Mouse (Mus musculus) MEL (cell line): ENCODE results near the gene Ggt1. TPM values are rescaled to one million over a fixed set of nuclear protein-coding genes. Genes with fewer than 3 reads are reported as not detected.

Source experiments
- DNase-seq: peaks from one replicate; pipeline ENCODE4 v3.0.0; 2011; ENCODE audit warnings: low read depth, low spot score
- H3K27ac ChIP-seq: 2 replicates; pipeline ENCODE4 v1.5.1; 2012; ENCODE audit warnings: low read depth, mild to moderate bottlenecking, control low read depth, low read length, moderate library complexity; ENCODE audit not compliant: control insufficient read depth
- H3K27me3 ChIP-seq, 2 experiments: fragments of 150-350 bp in 1 of 2; sonication (generic) in 1 of 2; 2 replicates each; pipeline ENCODE4 v1.6.1; 2012; ENCODE audit warnings: low read length in 2 of 2, mild to moderate bottlenecking in 2 of 2, improper control_type of control experiment in 1 of 2, moderate library complexity in 1 of 2; ENCODE audit not compliant: insufficient read depth in 2 of 2, control insufficient read depth in 1 of 2
- H3K36me3 ChIP-seq, 2 experiments: 2 replicates each; pipeline ENCODE4 v1.6.1; 2012 to 2014; ENCODE audit warnings: low read length in 2 of 2, improper control_type of control experiment in 1 of 2, inconsistent platforms in 1 of 2, mild to moderate bottlenecking in 1 of 2; ENCODE audit not compliant: insufficient read depth in 2 of 2, control insufficient read depth in 1 of 2
- H3K4me1 ChIP-seq, 2 experiments: fragments of 150-350 bp in 1 of 2; sonication (generic) in 1 of 2; 2 replicates each; pipeline ENCODE4 v1.6.1; 2012; ENCODE audit warnings: low read length in 2 of 2, improper control_type of control experiment in 1 of 2, mild to moderate bottlenecking in 1 of 2; ENCODE audit not compliant: insufficient read depth in 2 of 2, control insufficient read depth in 1 of 2
- H3K4me3 ChIP-seq, 2 experiments: fragments of 150-350 bp in 1 of 2; sonication (generic) in 1 of 2; 2 replicates each; pipeline ENCODE4 v1.5.1; 2012; ENCODE audit warnings: low read depth in 2 of 2, low read length in 2 of 2, mild to moderate bottlenecking in 2 of 2, moderate library complexity in 2 of 2, control low read depth in 1 of 2, improper control_type of control experiment in 1 of 2; ENCODE audit not compliant: control insufficient read depth in 1 of 2, insufficient read depth in 1 of 2
- H3K79me2 ChIP-seq: 2 replicates; pipeline ENCODE4 v1.6.1; 2012; ENCODE audit warnings: mild to moderate bottlenecking, low read length, moderate library complexity; ENCODE audit not compliant: control insufficient read depth, poor library complexity, insufficient read depth
- H3K9ac ChIP-seq: 2 replicates; pipeline ENCODE4 v1.6.1; 2012; ENCODE audit warnings: low read depth, mild to moderate bottlenecking, control low read depth, low read length, moderate library complexity; ENCODE audit not compliant: control insufficient read depth, poor library complexity, severe bottlenecking
- H3K9me3 ChIP-seq: fragments of 150-350 bp; sonication (generic); replicated peaks from 2 replicates; pipeline ENCODE4 v1.6.1; 2012; ENCODE audit warnings: mild to moderate bottlenecking, low read length, improper control_type of control experiment, moderate library complexity; ENCODE audit not compliant: insufficient read depth
- BHLHE40 ChIP-seq: IDR thresholded peaks from 2 replicates; pipeline ENCODE4 v1.6.1; 2012; ENCODE audit warnings: low read depth, mild to moderate bottlenecking, inconsistent platforms, low read length, improper control_type of control experiment, borderline replicate concordance
- CHD2 ChIP-seq: IDR thresholded peaks from 2 replicates; pipeline ENCODE4 v1.6.1; 2011; ENCODE audit warnings: low read length, improper control_type of control experiment
- CTCF ChIP-seq, 3 experiments: IDR thresholded peaks in 2 of 3; conservative IDR thresholded peaks in 1 of 3; 2 replicates each; pipeline ENCODE4 v1.5.1; 2011 to 2012; ENCODE audit warnings: low read length in 3 of 3, low read depth in 2 of 3, mild to moderate bottlenecking in 2 of 3, improper control_type of control experiment in 1 of 3, inconsistent platforms in 1 of 3, mixed read lengths in 1 of 3, moderate library complexity in 1 of 3; ENCODE audit not compliant: control insufficient read depth in 1 of 3, insufficient read depth in 1 of 3, poor library complexity in 1 of 3, severe bottlenecking in 1 of 3
- E2F4 ChIP-seq: IDR thresholded peaks from 2 replicates; pipeline ENCODE4 v1.6.1; 2011; ENCODE audit warnings: low read depth, low read length, improper control_type of control experiment, borderline replicate concordance
- ELF1 ChIP-seq: IDR thresholded peaks from 2 replicates; pipeline ENCODE4 v1.6.1; 2014; ENCODE audit warnings: low read depth, mild to moderate bottlenecking, inconsistent platforms, low read length, improper control_type of control experiment, moderate library complexity
- GABPA ChIP-seq: IDR thresholded peaks from 2 replicates; pipeline ENCODE4 v1.6.1; 2012; ENCODE audit warnings: low read depth, mild to moderate bottlenecking, inconsistent platforms, low read length, improper control_type of control experiment, moderate library complexity
- HCFC1 ChIP-seq: IDR thresholded peaks from 2 replicates; pipeline ENCODE4 v1.6.1; 2012; ENCODE audit warnings: low read depth, mild to moderate bottlenecking, inconsistent platforms, low read length, improper control_type of control experiment, moderate library complexity
- KAT2A ChIP-seq: conservative IDR thresholded peaks from 2 replicates; pipeline ENCODE4 v1.6.1; 2012; ENCODE audit warnings: low read depth, low read length, improper control_type of control experiment, inconsistent platforms
- MYC ChIP-seq: IDR thresholded peaks from 2 replicates; pipeline ENCODE4 v1.6.1; 2011; ENCODE audit warnings: low read depth, mild to moderate bottlenecking, low read length, improper control_type of control experiment, moderate library complexity
- POLR2A ChIP-seq, 2 experiments: IDR thresholded peaks; 2 replicates each; pipeline ENCODE4 v1.6.1; 2011 to 2012; ENCODE audit warnings: low read length in 2 of 2, mild to moderate bottlenecking in 2 of 2, control low read depth in 1 of 2, improper control_type of control experiment in 1 of 2, low read depth in 1 of 2, moderate library complexity in 1 of 2; ENCODE audit not compliant: control insufficient read depth in 1 of 2, insufficient read depth in 1 of 2, poor library complexity in 1 of 2
- SMC3 ChIP-seq: IDR thresholded peaks from 2 replicates; pipeline ENCODE4 v1.6.1; 2011; ENCODE audit warnings: low read depth, low read length, improper control_type of control experiment
- ZC3H11A ChIP-seq: IDR thresholded peaks from 2 replicates; pipeline ENCODE4 v1.6.1; 2012; ENCODE audit warnings: low read depth, mild to moderate bottlenecking, inconsistent platforms, low read length, improper control_type of control experiment
- polyA plus RNA-seq, 2 experiments: library from polyadenylated mRNA; stranded (reverse) in 1 of 2; unstranded in 1 of 2; fragments of >175 nt in 1 of 2; fragments of >200 nt in 1 of 2; gene quantifications; 2 replicates each; pipeline versions ENCODE4 v1.2.1 to v1.2.4; 2012; ENCODE audit warnings: low replicate concordance in 2 of 2, low read depth in 1 of 2; ENCODE audit not compliant: insufficient read length in 2 of 2, insufficient read depth in 1 of 2, missing spikeins in 1 of 2
- total RNA-seq: library from RNA; depleted of rRNA; stranded (reverse); fragments of 300-350 nt; gene quantifications from 2 replicates; pipeline ENCODE4 v1.2.3, GENCODE M21; 2012

The Ggt1 gene
- total and polyA plus RNA-seq, 3 experiments: 0.46 to 3.2 TPM; not detected in 1

DNA sequence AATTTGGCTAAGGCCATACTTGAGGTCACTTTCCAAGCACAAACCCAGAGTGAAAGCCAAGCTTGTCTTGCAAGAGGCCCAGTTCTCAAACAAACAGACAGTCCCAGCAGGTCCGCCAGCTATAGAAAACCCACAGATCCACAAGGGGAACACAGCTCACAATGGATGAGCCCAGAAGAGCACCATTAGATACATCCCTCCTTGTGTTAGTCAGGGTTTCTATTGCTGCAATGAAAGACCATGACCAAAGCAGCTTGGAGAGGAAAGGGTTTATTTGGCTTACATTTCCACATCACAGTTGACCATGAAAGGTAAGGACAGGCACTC, 25.1 kb downstream of the Ggt1 start:
- H3K27me3 ChIP-seq: peaks cover 3 to 4% of the 10 kb centered on the region in 2 experiments; a peak in 1 of 4 replicates
- H3K9ac ChIP-seq: no peak overlapping the region
- no peak overlapping the region for H3K27ac ChIP-seq
- no peak for DNase-seq
- no peaks in the 10 kb centered on the region; a peak in 1 of 4 replicates for H3K36me3 ChIP-seq
- TF ChIP-seq ELF1: no peak
- no peaks in the 10 kb centered on the region for H3K79me2 ChIP-seq
- no peak overlapping the region for H3K4me3 ChIP-seq
- H3K9me3 ChIP-seq: no peaks in the 10 kb centered on the region
- peaks cover 2 to 13% of the 10 kb centered on the region in 2 experiments; a peak in 3 of 4 replicates for H3K4me1 ChIP-seq

GRCm38 (mm10) chr10:75587781-75588180, 26.4 kb downstream of the Ggt1 start:
- peaks cover 0 to 7% of the 10 kb centered on the region in 2 experiments; a peak in 2 of 4 replicates for H3K36me3 ChIP-seq
- H3K9me3 ChIP-seq: no peaks in the 10 kb centered on the region
- no peak overlapping the region for H3K9ac ChIP-seq
- no peak for DNase-seq
- H3K79me2 ChIP-seq: no peaks in the 10 kb centered on the region
- no peak overlapping the region for H3K27ac ChIP-seq
- H3K4me1 ChIP-seq: peaks cover 8 to 25% of the 10 kb centered on the region in 2 experiments
- no peak for TF ChIP-seq SMC3
- no peak for TF ChIP-seq HCFC1
- TF ChIP-seq MYC: no peak
- TF ChIP-seq KAT2A: no peak
- no peak for TF ChIP-seq CHD2
- no peak for TF ChIP-seq GABPA
- no peak for TF ChIP-seq BHLHE40
- TF ChIP-seq CTCF (IDR thresholded peaks at IDR 0.05 in 2 of 3, conservative IDR thresholded peaks at IDR 0.05 in 1 of 3; ENCODE audit: control insufficient read depth in 1 of 3, insufficient read depth in 1 of 3, low read depth in 2 of 3, low read length in 3 of 3, poor library complexity in 1 of 3, severe bottlenecking in 1 of 3): no peak
- TF ChIP-seq E2F4: no peak
- TF ChIP-seq ZC3H11A: no peak
- no peak for TF ChIP-seq POLR2A (IDR thresholded peaks at IDR 0.05; ENCODE audit: control insufficient read depth in 1 of 2, insufficient read depth in 1 of 2, low read depth in 1 of 2, low read length in 2 of 2, poor library complexity in 1 of 2)
- H3K27me3 ChIP-seq: peaks cover 3 to 4% of the 10 kb centered on the region in 2 experiments; a peak in 1 of 4 replicates
- no peak overlapping the region for H3K4me3 ChIP-seq

DNA sequence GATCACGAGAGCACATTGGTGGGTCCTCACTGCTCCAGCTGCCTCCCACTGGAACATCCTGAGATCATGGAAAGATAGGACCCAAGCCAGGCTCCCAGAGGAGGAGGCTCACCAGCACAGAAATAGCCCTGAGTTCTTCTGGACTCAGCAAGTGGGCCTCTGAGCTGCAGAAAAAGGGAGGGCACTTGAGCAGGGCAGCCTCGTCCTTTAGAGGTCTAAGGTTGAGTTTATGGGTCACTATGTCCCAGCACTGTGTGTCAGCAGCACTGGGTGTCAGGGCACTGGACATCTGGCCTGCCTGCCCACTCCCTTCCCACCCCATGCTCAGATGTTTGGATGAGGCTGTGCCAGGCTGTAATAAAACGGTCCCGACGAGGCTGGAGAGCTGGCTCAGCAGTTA, 26.9 kb downstream of the Ggt1 start:
- H3K27me3 ChIP-seq: peaks cover 3 to 4% of the 10 kb centered on the region in 2 experiments; a peak in 1 of 4 replicates
- H3K36me3 ChIP-seq: peaks cover 0 to 7% of the 10 kb centered on the region in 2 experiments; a peak in 2 of 4 replicates
- no peak overlapping the region for H3K27ac ChIP-seq
- H3K9me3 ChIP-seq: no peaks in the 10 kb centered on the region
- no peak overlapping the region for H3K9ac ChIP-seq
- peaks cover 8 to 27% of the 10 kb centered on the region in 2 experiments for H3K4me1 ChIP-seq
- TF ChIP-seq KAT2A (no peak), GABPA (no peak)
- TF ChIP-seq, all 39 proteins: peak for 0
- H3K4me3 ChIP-seq: no peak overlapping the region
- no peaks in the 10 kb centered on the region for H3K79me2 ChIP-seq
- DNase-seq: no peak
